Mouse (Mus musculus) liver (tissue): Measurements from ENCODE around the gene Map7.

Source experiments
- DNase-seq: peaks from one replicate; pipeline ENCODE4 v3.0.0-alpha.2; 2020; ENCODE audit warnings: mixed read lengths

Map7 gene

GRCm38 (mm10) chr10:20148130-20148772, at the start of gene Map7:
TSS of gene Map7 (plus strand) at chr10:20148471.
- DNase-seq = no peak

DNA sequence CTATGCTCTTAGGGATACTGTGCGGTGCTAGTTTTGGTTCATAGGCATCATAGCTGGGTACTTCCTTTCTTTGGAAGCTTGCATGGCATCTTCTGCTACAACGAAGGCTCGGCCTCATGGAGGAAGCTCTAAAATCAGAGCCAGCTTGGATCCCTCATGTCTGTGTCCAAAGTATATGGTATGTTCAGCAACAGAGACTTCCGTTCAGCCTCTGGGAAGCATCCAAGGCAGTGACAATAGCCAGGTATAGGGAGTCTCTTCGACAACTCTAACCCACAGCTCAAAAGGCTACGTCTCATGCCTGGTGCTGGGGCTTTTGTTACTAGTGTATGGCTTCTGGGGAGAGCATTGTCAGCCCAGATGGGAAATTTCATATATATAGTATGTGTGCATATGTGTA, 46.8 kb upstream of the Map7 start:
- DNase-seq = no peak

DNA sequence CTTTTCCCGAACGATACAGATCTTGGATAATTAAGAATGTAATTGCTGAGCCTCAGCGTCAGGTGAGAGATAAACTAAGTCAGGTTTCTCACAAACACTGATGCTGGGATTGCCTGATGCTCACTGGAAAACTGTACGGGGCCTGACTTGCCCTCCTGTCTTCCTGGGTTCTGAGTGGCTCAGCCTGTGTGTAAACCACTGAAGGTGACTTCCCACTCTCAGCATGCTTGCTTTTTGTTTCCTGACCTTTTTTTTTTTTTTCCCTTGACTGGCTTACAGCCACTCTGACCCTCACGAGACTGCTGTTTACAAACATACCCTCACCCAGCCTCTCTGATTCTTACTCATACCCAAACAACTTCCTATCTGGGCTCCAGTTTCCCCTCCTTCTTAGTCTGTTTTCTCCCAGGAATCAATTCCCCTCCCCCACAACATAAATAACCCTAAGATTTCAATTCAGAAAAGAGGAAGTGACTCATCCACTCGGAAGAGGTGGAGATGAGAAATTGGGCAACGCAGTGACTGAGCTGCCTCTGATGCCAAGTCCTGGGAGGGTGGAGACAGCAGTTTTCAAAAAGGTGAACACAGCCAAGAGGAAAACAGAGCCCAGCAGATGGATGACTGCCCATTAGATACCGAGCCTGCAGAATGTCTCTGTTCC, 43.9 kb upstream of the Map7 start:
- no peak for DNase-seq

DNA sequence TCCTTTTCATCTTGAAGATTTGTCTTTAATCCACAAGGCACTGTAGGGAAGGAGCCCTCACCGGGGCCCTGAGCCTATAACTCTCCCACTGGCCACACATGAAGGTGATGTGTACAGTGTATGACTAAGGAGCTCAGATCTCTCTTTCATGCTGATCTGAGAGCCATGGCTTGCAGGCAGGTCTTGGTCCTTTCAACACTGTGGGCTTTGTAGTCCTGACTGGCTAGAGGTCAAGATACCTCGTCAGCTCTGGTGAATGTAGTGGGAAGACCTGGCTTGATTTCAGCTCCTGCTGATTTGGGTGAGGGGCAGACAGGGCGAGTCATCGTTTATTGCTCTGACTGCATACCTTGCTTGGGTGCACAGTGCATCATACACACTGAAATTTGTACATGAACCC, 42.7 kb upstream of the Map7 start:
- no peak for DNase-seq

GRCm38 (mm10) chr10:20107031-20107430, 41.2 kb upstream of the Map7 start:
- DNase-seq = no peak

DNA sequence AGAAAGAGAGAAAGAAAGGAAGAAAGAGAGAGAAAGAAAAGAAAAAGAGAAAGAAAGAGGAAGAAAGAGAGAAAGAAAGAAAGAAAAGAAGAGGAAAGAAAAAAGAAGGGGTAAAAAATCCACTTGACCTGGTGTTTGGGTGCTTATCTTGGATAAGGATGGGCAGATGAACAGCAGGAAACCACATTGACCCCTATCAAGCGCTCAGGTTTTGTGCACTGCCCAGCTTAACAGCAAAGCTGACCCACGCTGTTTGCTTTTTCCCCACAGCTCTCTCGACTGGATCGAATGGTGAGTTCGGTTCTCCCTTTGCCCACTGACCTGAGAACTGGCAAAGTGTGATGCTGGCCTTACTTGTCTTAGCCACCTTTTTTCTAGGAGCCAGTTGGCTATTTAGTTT, 36.8 kb upstream of the Map7 start:
- DNase-seq = peak; percentile 25

- no peak for DNase-seq
These were observed 36.0 kb upstream of the Map7 start for GRCm38 (mm10) chr10:20112026-20112973.

- DNase-seq = no peak
These were observed 28.5 kb upstream of the Map7 start for GRCm38 (mm10) chr10:20119504-20120425.

- DNase-seq = no peak
These were observed 26.3 kb upstream of the Map7 start for GRCm38 (mm10) chr10:20121981-20122380.

DNA sequence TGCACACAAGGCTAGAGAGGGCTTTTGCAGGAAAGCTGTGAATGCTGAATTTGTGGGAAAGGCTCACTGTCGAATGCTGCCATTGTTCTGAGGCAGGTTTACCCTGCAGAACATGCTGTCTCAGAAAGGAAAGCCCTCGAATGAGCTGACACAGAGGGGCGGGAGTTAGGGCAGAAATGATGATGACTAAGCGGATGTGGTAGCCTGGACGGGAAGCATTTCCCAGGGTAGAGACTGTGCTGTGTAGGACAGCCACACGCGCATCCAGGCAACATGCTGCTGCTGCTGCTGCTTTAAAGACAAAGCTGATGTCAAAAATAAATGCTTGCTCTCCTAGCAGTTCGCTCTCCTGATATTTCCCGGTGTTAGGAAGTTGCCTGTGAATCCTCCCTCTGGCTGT, 24.9 kb upstream of the Map7 start:
- peak; percentile 37 for DNase-seq

DNA sequence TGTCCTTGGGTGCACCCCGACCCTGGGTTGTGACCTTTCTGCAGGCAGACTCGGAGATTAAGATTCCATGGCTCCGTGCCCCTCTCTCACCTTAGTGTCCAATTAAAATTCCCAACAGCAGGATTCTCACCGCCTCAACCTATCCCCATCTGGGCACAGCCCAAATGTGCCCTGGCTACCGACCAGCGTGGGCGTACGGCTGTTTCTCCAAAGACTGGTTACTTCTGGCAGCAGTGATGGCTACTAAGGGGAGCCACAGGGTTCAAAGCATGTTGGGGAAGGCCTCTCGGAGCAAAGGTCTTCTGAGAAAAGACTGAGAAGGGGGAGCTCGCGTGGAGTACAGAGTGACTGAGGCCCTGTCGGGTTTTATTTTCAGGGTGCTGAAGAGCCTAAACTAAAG, 23.7 kb upstream of the Map7 start:
- DNase-seq = no peak

DNA sequence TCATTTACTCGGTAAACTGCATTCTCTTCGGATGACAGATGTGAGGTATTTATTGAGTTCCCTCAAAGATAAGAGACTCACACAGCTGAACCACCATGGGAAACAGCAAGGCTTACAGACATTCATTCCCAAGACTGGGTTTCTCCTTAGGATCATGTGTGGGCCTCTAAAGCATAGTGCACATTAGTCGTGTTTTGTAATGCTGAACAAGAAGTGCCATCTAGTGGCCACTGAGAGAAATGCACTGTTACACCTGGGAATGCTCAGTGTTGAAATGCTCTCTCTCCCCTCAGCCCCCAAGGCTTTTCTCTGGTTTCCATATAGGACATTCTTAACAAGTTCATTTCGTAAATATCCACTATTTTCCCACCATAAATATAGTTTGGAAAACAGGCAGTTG, 23.0 kb upstream of the Map7 start:
- DNase-seq = peak; percentile 44

DNA sequence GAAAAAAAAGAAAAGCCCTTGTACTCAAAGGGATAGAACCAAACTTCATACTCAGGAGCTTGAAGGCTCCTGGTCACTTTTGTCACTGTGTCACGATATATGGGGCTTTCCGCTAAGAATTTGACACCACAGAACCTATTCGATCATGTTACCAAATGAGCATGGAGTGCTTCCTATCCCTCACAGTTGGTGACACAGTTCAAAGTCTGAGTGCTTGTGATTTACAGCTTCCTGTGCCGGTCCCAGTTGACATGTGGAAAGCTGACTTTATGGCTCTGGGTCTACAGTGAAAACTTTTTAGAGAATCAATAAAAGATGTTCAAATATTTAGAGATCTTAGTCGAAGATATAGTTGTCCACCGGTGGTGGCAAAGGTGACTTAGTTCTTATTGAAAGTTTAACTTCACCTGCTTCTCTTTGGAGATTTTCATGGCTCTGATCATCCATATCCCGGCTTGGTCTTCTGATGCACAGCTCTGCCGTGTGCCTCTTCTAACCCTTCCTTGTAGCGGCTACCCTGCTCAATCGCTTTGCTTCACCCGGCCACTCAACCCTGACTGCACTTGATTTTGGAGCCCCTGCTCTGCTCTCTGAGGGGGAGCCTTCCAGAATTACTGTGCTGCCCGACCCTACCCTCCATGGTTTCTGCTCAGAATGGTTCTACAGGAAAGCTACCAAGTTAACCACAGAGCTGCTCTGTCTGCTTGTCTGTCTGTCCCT, 15.2 kb upstream of the Map7 start:
- DNase-seq = no peak

GRCm38 (mm10) chr10:20135350-20136058, 12.8 kb upstream of the Map7 start:
- peak; percentile 61 for DNase-seq

- DNase-seq = no peak
These were observed 11.8 kb upstream of the Map7 start for GRCm38 (mm10) chr10:20136505-20136904.

DNA sequence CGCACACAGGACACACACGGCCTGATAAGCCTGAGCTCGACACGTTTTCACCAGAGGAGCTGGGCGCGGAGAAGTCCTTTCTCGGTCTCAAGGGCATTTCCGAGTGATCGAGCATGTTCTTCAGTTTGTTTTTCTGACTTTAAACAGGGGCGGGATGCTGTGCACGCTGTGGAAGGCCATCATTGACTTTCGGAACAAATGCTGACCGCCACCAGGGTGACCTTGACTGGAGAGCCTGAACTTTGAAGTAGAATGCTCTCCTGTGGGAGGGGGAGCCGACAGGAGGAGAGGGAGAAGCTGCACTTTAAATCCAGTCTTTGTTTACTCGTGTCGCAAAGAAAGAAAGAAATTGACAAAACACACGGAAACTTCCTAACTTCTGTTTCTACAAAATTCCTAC, 6.9 kb upstream of the Map7 start:
- peak; percentile 36 for DNase-seq

- peak; percentile 73 for DNase-seq
These were observed 476 bp downstream of the Map7 start for GRCm38 (mm10) chr10:20148773-20149120.

- peak; percentile 38 for DNase-seq
These were observed 1.0 kb downstream of the Map7 start for GRCm38 (mm10) chr10:20149121-20149834.

- DNase-seq = no peak
These were observed 1.6 kb downstream of the Map7 start for GRCm38 (mm10) chr10:20149835-20150355.

DNA sequence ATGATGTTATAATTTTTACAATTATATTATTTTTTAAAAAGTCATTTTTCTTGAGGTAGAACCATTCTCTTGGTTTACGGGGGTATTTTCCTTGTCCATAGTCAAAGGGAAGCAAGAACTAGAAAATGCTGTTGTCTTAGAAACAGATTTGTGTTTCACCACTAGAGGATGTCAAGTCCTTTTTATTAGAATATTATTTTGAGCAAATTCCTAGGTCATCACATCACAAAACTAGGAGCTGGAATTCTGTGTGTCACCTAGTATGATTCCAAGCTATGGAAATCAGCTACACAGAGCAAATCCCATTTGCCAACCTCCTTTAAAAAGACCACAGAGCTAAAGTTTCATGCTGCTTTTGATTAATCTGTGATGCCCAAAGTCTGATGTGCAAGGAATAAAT, 3.9 kb downstream of the Map7 start:
- no peak for DNase-seq
